Mouse (Mus musculus) urinary bladder, postnatal 36 days (tissue): Measurements from ENCODE around the gene Fbxo3.
"Not testable (repeated sequence)": the region's sequence is repeated elsewhere in the genome, so short reads cannot be mapped to it uniquely, and the experiment has no call there.

Source experiments
- DNase-seq, 2 experiments: peaks; one replicate each; pipeline ENCODE4 v3.0.0; 2022; ENCODE audit warnings: low spot score in 2 of 2, mixed read lengths in 1 of 2

Fbxo3 gene

GRCm38 (mm10) chr2:104027458-104028138, at the start of gene Fbxo3:
Gene Fbxo3, plus strand, starts transcription at chr2:104027721.
- DNase-seq = peak; percentile 81 to 87

DNA sequence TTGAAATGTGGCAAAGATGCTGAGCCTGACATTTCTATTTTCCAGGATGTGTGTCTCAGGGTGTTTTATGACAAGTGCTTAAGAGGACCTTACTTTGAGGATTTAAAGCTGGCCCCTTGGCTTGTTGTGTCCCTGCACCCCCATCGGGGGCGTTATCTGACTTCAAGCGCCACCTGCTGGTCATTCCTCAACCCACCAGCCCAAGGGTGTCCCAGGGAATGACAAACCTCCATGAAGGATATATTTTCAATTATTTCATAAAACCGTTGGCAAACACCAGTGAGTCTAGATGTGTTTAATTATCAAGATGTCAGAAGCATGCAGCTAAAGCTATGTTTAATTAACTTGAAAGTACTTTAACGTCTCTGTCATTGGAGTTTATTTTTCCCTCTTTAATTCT, 45.3 kb upstream of the Fbxo3 start:
- peak; percentile 49 to 74 for DNase-seq

DNA sequence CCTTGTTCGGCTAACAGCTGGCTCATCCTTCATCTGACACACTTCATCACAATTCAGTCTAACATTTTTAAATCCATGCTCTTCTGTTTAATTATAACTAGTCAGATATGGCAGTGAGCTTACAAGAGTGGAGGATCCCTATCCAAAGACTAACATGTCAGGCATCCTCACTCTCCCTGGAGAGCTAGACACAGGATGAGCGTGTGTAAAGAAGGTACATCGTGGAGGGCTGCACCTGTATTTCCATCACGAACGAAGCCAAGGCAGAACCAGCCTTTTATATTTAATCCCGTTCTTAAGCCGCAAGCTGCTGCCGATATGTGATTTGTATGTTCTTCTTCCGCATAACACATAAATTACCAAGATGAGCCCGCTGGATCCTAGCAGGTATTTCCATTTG, 44.4 kb upstream of the Fbxo3 start:
- DNase-seq = no peak

DNA sequence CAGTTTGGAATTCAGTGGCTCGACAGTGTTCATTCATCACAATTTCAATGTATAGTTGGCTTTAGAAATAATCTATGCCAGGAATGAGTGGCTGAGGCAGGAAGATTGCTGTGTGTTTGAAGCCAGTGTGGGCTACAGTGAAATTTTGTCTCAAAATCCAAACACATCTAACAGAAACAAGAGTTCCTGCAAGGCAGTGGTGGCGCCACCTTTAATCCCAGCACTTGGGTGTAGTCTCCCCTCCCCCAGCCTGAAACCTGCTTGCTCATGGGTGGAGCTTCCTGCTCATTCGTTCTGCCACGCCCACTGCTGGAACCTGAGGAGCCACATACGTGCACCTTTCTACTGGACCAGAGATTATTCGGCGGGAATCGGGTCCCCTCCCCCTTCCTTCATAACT, 39.9 kb upstream of the Fbxo3 start:
- DNase-seq = not testable (repeated sequence)

DNA sequence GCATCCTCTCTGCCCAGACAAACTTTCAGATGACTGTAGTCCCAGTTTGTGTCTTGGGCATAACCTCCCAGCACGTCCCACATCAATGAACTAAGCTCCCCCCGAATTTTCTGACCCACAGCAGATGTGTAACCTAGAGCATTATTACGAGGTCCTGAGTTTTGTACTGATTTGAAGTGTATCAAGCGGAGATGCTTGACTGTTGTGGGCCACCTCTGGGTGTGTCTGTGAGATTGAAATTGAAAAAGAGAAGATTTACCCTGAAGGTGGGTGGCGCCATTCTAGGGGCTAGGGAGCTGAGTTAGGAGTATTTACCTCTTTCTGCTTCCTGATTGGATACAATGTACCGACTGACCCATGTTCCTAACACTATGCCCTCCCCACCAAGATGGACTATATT, 37.8 kb upstream of the Fbxo3 start:
- DNase-seq = no peak

- DNase-seq = no peak
Measured at GRCm38 (mm10) chr2:103991303-103991702, 36.2 kb upstream of the Fbxo3 start.

GRCm38 (mm10) chr2:103992162-103992561, 35.4 kb upstream of the Fbxo3 start:
- DNase-seq = no peak

DNA sequence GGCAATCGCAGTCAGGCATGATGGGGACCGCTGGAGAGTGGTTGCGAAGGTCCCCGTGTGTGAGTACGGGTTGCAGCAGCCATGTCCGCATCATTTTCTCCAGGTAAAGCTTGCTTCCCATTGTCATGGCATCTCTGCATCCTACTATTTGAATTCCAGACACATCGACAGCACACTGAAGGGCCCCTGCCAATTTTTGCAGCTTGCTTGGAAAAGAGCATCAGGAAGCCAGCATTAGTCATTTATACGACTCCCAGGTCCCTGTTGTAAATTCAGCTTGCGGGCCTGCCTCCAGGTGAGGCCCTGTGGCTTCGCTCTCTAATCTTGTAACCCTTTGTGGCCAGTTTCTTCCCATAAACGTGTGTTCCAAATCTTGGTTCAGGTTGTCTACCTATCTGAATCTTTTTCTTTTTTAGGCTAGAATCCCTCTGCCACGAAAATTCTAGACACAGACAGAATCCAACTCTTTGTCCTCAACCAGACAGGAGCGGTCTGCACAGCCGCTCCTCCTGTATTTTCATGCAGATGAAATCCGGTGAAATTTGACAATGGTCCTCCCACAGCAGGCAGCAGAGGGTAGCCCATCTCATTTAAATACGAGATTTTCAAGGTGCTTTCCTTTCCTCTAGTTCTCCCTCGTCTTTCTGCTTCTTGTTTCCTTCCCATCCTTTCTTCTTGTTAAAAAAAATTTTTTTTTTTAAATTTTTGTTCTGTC, 34.7 kb upstream of the Fbxo3 start:
- DNase-seq = no peak

GRCm38 (mm10) chr2:104001076-104001475, 26.4 kb upstream of the Fbxo3 start:
- DNase-seq = no peak

GRCm38 (mm10) chr2:104001861-104002260, 25.7 kb upstream of the Fbxo3 start:
- DNase-seq = no peak

- peak in 1 of 2 experiments; percentile 18 for DNase-seq
Measured at GRCm38 (mm10) chr2:104002711-104003413, 24.7 kb upstream of the Fbxo3 start.

DNA sequence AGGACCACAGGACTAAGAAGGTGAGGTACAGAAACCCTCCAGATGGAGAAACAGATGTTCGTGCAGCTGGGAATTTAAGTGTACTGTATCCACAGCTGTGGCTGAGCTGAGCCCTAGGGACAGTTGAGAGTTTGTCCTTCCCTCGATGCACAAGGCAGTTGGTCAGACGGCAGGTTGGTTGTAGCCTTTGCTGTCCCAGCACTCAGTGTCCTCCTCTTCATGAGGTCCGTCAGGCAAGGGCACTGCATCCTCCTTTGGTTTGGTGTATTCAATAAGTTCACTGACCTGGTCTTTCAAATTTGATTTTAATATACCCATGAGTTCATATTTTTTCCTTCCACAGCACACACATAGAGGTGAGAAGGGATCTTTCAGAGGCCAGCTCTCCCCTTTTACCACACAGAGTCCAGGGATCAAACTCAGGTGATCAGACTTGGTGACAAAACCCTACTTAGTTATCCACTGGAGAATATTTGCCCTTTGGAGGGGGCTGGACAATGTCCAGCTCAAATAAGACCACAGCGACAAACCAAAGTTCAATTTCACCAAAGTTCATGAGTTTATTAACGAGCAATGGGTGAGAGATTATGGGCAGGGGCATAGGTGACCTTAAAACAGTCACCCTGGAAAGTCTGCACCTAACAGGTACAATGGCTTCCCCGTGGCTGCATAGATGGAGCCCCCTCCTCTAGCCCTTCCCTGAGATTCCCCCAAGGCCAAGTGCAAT, 19.6 kb upstream of the Fbxo3 start:
- no peak for DNase-seq

- DNase-seq = not testable (repeated sequence)
Measured at GRCm38 (mm10) chr2:104008853-104009252, 18.7 kb upstream of the Fbxo3 start.

- DNase-seq = no peak
Measured at GRCm38 (mm10) chr2:104023096-104023495, 4.4 kb upstream of the Fbxo3 start.

DNA sequence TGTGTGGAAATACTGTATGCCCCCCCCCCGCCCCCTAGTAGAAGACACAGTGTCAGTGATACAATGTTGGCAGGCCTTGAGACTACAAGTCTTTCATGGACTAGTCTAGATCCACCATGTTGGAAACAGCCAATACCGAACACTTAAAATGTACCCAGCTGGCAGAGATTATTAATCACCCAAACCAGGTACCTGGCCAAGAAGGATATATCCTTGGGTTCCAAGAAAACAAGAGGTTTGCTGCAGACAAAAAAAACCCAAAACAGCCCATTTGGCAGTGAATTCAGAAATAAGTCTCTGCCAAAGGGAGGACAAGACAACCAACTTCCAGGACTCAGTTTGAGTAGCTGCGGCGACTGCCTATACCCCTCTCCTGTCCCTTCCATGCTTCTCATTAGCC, 2.9 kb upstream of the Fbxo3 start:
- no peak for DNase-seq

DNA sequence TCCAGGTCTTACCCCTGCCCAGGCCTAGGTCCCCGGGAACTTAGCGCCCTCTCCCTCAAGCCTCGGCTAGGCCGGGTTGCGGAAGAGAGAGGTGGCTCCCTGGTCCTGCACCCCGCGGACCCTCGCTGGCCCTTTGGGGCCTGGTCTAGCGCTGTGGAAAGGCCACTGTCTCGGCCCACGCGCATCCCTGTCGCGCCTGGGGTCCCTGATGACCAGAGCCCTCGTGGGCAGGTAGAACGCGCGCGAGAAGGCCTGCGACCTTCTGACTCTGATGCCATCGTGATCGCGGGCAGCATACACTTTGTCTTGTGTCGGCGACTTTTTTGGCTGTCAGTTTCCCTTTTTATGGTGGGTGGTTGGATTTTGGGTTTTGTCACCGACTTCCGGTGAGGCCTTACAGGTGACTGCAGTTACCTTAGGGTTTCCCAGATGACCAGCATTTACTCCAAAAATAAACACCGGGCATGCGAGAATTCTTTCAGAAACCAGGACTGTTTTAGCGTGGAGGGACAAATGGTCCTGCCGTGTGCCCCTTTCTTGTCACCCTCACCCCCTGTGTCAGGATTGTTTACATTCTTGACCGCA, 710 bp downstream of the Fbxo3 start, which contains the start of gene 4931422A03Rik:
Gene 4931422A03Rik (minus strand): TSS at position 223 of the 585 bp plus-strand sequence.
- DNase-seq = no peak

- no peak for DNase-seq
Measured at GRCm38 (mm10) chr2:104029074-104029473, 1.6 kb downstream of the Fbxo3 start.

DNA sequence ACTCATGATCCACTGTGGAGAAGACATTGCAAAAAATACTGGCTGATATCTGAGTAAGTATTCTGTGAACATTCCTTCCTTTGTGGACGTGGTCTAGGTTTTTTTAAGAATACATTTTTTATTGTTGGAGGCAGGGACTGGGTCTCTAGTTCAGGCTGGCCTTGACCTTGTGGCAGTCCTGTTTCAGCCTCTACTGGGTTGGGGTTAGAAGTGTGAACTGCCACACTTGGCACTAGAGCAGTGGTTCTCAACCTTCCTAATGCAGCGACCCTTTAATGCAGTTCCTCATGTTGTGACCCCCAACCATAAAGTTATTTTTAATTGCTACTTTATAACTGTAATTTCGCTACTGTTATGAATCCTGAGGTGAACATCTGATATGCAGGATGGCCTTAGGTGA, 2.9 kb downstream of the Fbxo3 start:
- DNase-seq = no peak

- DNase-seq = no peak
Measured at GRCm38 (mm10) chr2:104032056-104032455, 4.5 kb downstream of the Fbxo3 start.

- peak in 1 of 2 experiments; percentile 55 for DNase-seq
Measured at GRCm38 (mm10) chr2:104034832-104035472, 7.4 kb downstream of the Fbxo3 start.

GRCm38 (mm10) chr2:104035595-104035994, 8.1 kb downstream of the Fbxo3 start:
- no peak for DNase-seq
